Mouse (Mus musculus): ENCODE results near the gene Babam2.

DNA sequence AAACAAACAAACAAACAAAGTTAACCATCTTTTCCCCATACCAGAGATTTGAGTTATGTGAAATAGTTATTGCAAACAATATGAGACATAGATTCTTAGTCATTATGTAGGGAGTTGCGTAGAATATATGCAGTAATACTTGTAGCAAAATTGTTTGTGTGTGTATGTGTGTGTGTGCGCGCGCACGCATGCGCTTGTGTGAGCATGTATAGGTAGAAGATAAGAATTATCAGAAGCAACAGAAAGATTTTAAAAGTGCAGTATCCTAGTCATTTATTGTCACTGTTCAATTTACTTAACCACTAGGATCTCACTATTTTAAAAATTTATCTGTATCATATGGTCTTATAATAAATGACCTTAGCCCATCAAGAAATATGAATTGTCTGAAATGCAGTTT, 109.8 kb downstream of the Babam2 start:
- TF ChIP-seq CTCF (IDR thresholded peaks at IDR 0.05; ENCODE audit: low read depth) (no peak), EP300 (IDR thresholded peaks at IDR 0.05; ENCODE audit: low read depth) (no peak)

All from liver, postnatal 0 days (tissue).